16 mouse cellular contexts compared by ENCODE assay signal in genomic region chr7:91943224-91943623, GRCm38 (mm10).
"Had no signal": no experiment of that assay in that cellular context is flagged by ENCODE, and none has a peak within 500 bp of the region (broad histone marks: within the 10 kb centered on the region; RNA-seq: fewer than 3 reads in every experiment).

No protein-coding gene starts in this region.

- H3K27ac ChIP-seq: neural tube, embryonic 12.5 days; neural tube, embryonic 13.5 days; neural tube, embryonic 15.5 days; stomach, embryonic 15.5 days; stomach, postnatal 0 days had no signal

- DNase-seq: right cerebral cortex, adult 18-20 months; right cerebral cortex, postnatal 14 days; right cerebral cortex, postnatal 25 days; right cerebral cortex, postnatal 4 days; spleen, adult 18-20 months; thymus, adult 18-20 months; thymus, adult 2 months; thymus, postnatal 14 days; thymus, postnatal 25 days; thymus, postnatal 36 days; thymus, postnatal 4 days had no signal

- H3K4me3 ChIP-seq: neural tube, embryonic 12.5 days; neural tube, embryonic 13.5 days; neural tube, embryonic 15.5 days; stomach, embryonic 15.5 days had no signal
